Mouse (Mus musculus) gastrocnemius, postnatal 4 days (tissue): ENCODE results near the gene Cdk9. TPM values are rescaled to one million over a fixed set of nuclear protein-coding genes. Genes with fewer than 3 reads are reported as not detected.

Source experiments
- DNase-seq, 2 experiments: peaks; one replicate each; pipeline ENCODE4 v3.0.0; 2021 to 2022; ENCODE audit warnings: low spot score in 2 of 2, mixed read lengths in 2 of 2
- microRNA-seq: library from miRNA; unstranded; fragments of <30 nt; microRNA quantifications from one replicate; pipeline ENCODE4 v1.2.0, GENCODE M21; 2021
- total RNA-seq, 2 experiments: library from RNA; stranded (reverse); gene quantifications; 2 replicates each; pipeline ENCODE4 v1.2.3; 2021

Gene Cdk9
- total RNA-seq, 2 experiments from 2014 or later: 49.3 to 55.2 TPM

- no peak for DNase-seq
Measured at GRCm38 (mm10) chr2:32680961-32681650, 31.8 kb downstream of the Cdk9 start.

GRCm38 (mm10) chr2:32680051-32680451 lies 32.8 kb downstream of the Cdk9 start:
- no peak for DNase-seq

- DNase-seq: no peak
Measured at GRCm38 (mm10) chr2:32677683-32678082, 35.2 kb downstream of the Cdk9 start.

- no peak for DNase-seq
Measured at GRCm38 (mm10) chr2:32676821-32677220, 36.1 kb downstream of the Cdk9 start.

- no peak for DNase-seq
Measured at GRCm38 (mm10) chr2:32673176-32673917, 39.5 kb downstream of the Cdk9 start.

- no peak for DNase-seq
Measured at GRCm38 (mm10) chr2:32671907-32672595, 40.8 kb downstream of the Cdk9 start.

GRCm38 (mm10) chr2:32671147-32671546 lies 41.7 kb downstream of the Cdk9 start:
- DNase-seq: no peak

GRCm38 (mm10) chr2:32669876-32670275 lies 43.0 kb downstream of the Cdk9 start:
- no peak for DNase-seq

GRCm38 (mm10) chr2:32668176-32668575 lies 44.7 kb downstream of the Cdk9 start:
- no peak for DNase-seq

- no peak for DNase-seq
Measured at GRCm38 (mm10) chr2:32667775-32668174, 45.1 kb downstream of the Cdk9 start.

GRCm38 (mm10) chr2:32665853-32666252 lies 47.0 kb downstream of the Cdk9 start:
- no peak for DNase-seq

GRCm38 (mm10) chr2:32665345-32665744 lies 47.5 kb downstream of the Cdk9 start:
- DNase-seq: no peak

GRCm38 (mm10) chr2:32662291-32662690 lies 50.6 kb downstream of the Cdk9 start:
- DNase-seq: no peak

GRCm38 (mm10) chr2:32661509-32662107 lies 51.3 kb downstream of the Cdk9 start:
- no peak for DNase-seq

GRCm38 (mm10) chr2:32658873-32659272 lies 54.0 kb downstream of the Cdk9 start:
- DNase-seq: no peak

GRCm38 (mm10) chr2:32655826-32656225 lies 57.0 kb downstream of the Cdk9 start:
- no peak for DNase-seq

Small RNA genes lying within 50 kb of the gene (microRNA-seq; reads per million reads assigned to microRNA genes)
- gene Gm47291 (not detected), gene Mir2861 (not detected), gene Mir3960 (not detected), gene Mir8093 (not detected)

Other genes starting within 250 kb of the Cdk9 start
- gene Fam102a, start 177.7 kb downstream of the Cdk9 start, total RNA-seq: 1 to 10 TPM; 7.5 to 8.2 TPM
- 10 to 100 TPM; 36.4 to 41.9 TPM for gene Dpm2, start 142.2 kb downstream of the Cdk9 start, total RNA-seq
- not detected for gene Pip5kl1, start 138.3 kb downstream of the Cdk9 start, total RNA-seq
- not detected for gene 9430097D07Rik, start 137.4 kb downstream of the Cdk9 start, total RNA-seq
- gene St6galnac4, start 126.0 kb downstream of the Cdk9 start, total RNA-seq: 10 to 100 TPM; 48.8 to 55.1 TPM
- 10 to 100 TPM; 57.4 to 63.6 TPM for gene St6galnac6, start 113.4 kb downstream of the Cdk9 start, total RNA-seq
- gene Ak1, start 91.3 kb downstream of the Cdk9 start, total RNA-seq: 100 to 1,000 TPM; 892 to 897 TPM
- 10 to 100 TPM; 55.3 to 60.1 TPM for gene Eng, start 66.5 kb downstream of the Cdk9 start, total RNA-seq
- 10 to 100 TPM; 18.7 to 22.4 TPM for gene Fpgs, start 8.9 kb downstream of the Cdk9 start, total RNA-seq
- 10 to 100 TPM; 18.4 TPM for gene Sh2d3c, start 8.0 kb upstream of the Cdk9 start, total RNA-seq
- not detected for gene 6330409D20Rik, start 27.9 kb upstream of the Cdk9 start, total RNA-seq
- 10 to 100 TPM; 17.8 to 22.4 TPM for gene Tor2a, start 44.2 kb upstream of the Cdk9 start, total RNA-seq
- not detected for gene Ttc16, start 62.6 kb upstream of the Cdk9 start, total RNA-seq
- gene Ptrh1, start 62.7 kb upstream of the Cdk9 start, total RNA-seq: 1 to 10 TPM; 2.0 to 3.2 TPM
- not detected for gene Cfap157, start 71.4 kb upstream of the Cdk9 start, total RNA-seq
- 10 to 100 TPM; 16.3 to 16.9 TPM for gene Stxbp1, start 134.2 kb upstream of the Cdk9 start, total RNA-seq
- gene Fam129b, start 163.0 kb upstream of the Cdk9 start, total RNA-seq: 10 to 100 TPM; 26.8 to 27.5 TPM
- 100 to 1,000 TPM; 212 to 221 TPM for gene Rpl12, start 248.5 kb upstream of the Cdk9 start, total RNA-seq
- gene Lrsam1, start 248.5 kb upstream of the Cdk9 start, total RNA-seq: 10 to 100 TPM; 20.0 to 22.0 TPM